Mouse (Mus musculus) stomach, postnatal 0 days (tissue): ENCODE data around the gene Itpr3.

Experiments
- CTCF ChIP-seq: IDR thresholded peaks from 2 replicates; pipeline ENCODE4 v1.5.1; 2016; ENCODE audit warnings: antibody characterized with exemption, low read depth, mild to moderate bottlenecking, moderate library complexity
- EP300 ChIP-seq: optimal IDR thresholded peaks from 2 replicates; pipeline ENCODE3; 2016; ENCODE audit warnings: antibody characterized with exemption

DNA sequence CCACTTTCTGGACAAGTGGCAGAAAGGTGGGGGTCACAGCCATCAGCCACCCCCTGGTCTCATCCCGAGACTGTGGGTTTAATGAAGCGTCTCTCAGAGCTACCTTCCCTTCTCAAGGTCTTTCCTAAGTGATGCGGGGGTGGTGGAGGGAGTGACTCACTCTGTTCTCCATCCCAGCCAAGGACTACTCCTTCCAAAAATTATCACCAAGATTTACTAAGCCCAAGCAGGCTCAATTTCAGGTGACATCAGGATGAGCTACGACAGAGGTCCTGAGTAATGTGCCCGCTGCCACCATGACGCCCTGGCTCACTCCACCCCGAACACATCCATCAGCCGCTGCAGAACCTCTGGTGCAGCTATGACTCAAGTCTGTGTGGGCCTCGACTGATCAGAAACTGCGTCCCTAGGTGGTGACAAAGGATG lies 74.1 kb downstream of the Itpr3 start:
- TF ChIP-seq EP300 (no peak), CTCF (no peak)
